In genomic region chr16:34605679-34606078, GRCm38 (mm10) we compare ENCODE assay signal across 9 mouse cellular contexts. TPM values are rescaled to one million over a fixed set of nuclear protein-coding genes. Genes with fewer than 3 reads are reported as not detected.
DNase-seq lines count a peak whose midpoint lies in the region; ATAC-seq lines count a peak whose summit lies in the region.
"Had no signal": no experiment of that assay in that cellular context is flagged by ENCODE, and none has a peak within 500 bp of the region (broad histone marks: within the 10 kb centered on the region; RNA-seq: fewer than 3 reads in every experiment).

No protein-coding gene starts in this region.

- no peaks in the 10 kb centered on the region for H3K27me3 ChIP-seq in midbrain, embryonic 14.5 days (ENCODE audit: control insufficient read depth, insufficient read depth, low read length)
- H3K27me3 ChIP-seq in midbrain, embryonic 11.5 days (ENCODE audit: control insufficient read depth, insufficient read depth, low read length) = no peaks in the 10 kb centered on the region
- H3K27me3 ChIP-seq in heart, embryonic 16.5 days (ENCODE audit: control insufficient read depth, insufficient read depth, low read length) = no peaks in the 10 kb centered on the region
- no peaks in the 10 kb centered on the region for H3K27me3 ChIP-seq in limb, embryonic 11.5 days (ENCODE audit: control insufficient read depth, insufficient read depth, low read length)

- peak; percentile 65 for DNase-seq in midbrain, embryonic 14.5 days
- DNase-seq in midbrain, embryonic 11.5 days (ENCODE audit: low spot score, missing footprints) = no peak
- DNase-seq in cerebellum, adult 18-20 months = peak; percentile 12 to 25
- DNase-seq in limb, embryonic 11.5 days (ENCODE audit: low spot score) = peak; percentile 53
- DNase-seq in yolk sac, embryonic 10.5 days (ENCODE audit: low spot score) = peak; percentile 37
- no peak for DNase-seq in spleen, postnatal 10 days (ENCODE audit: low spot score in 2 of 2)

- no peak for ATAC-seq in midbrain, embryonic 14.5 days (ENCODE audit: low FRiP score, low TSS enrichment)
- no peak for ATAC-seq in midbrain, embryonic 11.5 days (ENCODE audit: low FRiP score)
- 0 out of 2 replicates have a peak, but pooled peaks have one; percentile 65 for ATAC-seq in heart, embryonic 16.5 days (replicated peaks; ENCODE audit: extremely low read depth, insufficient read depth, low FRiP score)
- ATAC-seq in limb, embryonic 11.5 days (ENCODE audit: insufficient number of reproducible peaks, low FRiP score, low TSS enrichment, low read depth) = no peak
- ATAC-seq in megakaryocyte, adult 5-6 weeks (ENCODE audit: poor library complexity, severe bottlenecking) = no peak

- H3K9me3 ChIP-seq in midbrain, embryonic 14.5 days (ENCODE audit: control insufficient read depth, low read length) = no peaks in the 10 kb centered on the region
- H3K9me3 ChIP-seq in midbrain, embryonic 11.5 days (ENCODE audit: control insufficient read depth, low read length) = no peaks in the 10 kb centered on the region
- H3K9me3 ChIP-seq in heart, embryonic 16.5 days (replicated peaks; ENCODE audit: control insufficient read depth, low read length) = no peaks in the 10 kb centered on the region
- no peaks in the 10 kb centered on the region for H3K9me3 ChIP-seq in limb, embryonic 11.5 days (ENCODE audit: control insufficient read depth, low read length)

- no peaks in the 10 kb centered on the region for H3K4me1 ChIP-seq in midbrain, embryonic 14.5 days (ENCODE audit: control insufficient read depth, insufficient read depth, low read length)
- H3K4me1 ChIP-seq in midbrain, embryonic 11.5 days (ENCODE audit: control insufficient read depth, insufficient read depth, low read length) = no peaks in the 10 kb centered on the region
- H3K4me1 ChIP-seq in heart, embryonic 16.5 days (ENCODE audit: control insufficient read depth, insufficient read depth, low read length) = no peaks in the 10 kb centered on the region
- H3K4me1 ChIP-seq in limb, embryonic 11.5 days (ENCODE audit: control insufficient read depth, insufficient read depth, low read length) = no peaks in the 10 kb centered on the region

- H3K27ac ChIP-seq in midbrain, embryonic 14.5 days (replicated peaks; ENCODE audit: low read depth, low read length) = no peak overlapping the region
- no peak overlapping the region for H3K27ac ChIP-seq in midbrain, embryonic 11.5 days (ENCODE audit: low read depth, low read length)
- H3K27ac ChIP-seq in heart, embryonic 16.5 days (ENCODE audit: low read length) = no peak overlapping the region
- no peak overlapping the region for H3K27ac ChIP-seq in limb, embryonic 11.5 days (replicated peaks; ENCODE audit: low read depth, low read length)

- no peaks in the 10 kb centered on the region for H3K36me3 ChIP-seq in midbrain, embryonic 14.5 days (ENCODE audit: control insufficient read depth, insufficient read depth, low read length)
- H3K36me3 ChIP-seq in midbrain, embryonic 11.5 days (ENCODE audit: control insufficient read depth, insufficient read depth, low read length) = no peaks in the 10 kb centered on the region
- H3K36me3 ChIP-seq in heart, embryonic 16.5 days (ENCODE audit: control insufficient read depth, insufficient read depth) = no peaks in the 10 kb centered on the region
- H3K36me3 ChIP-seq in limb, embryonic 11.5 days (ENCODE audit: control insufficient read depth, insufficient read depth, low read length) = no peaks in the 10 kb centered on the region

- no peak overlapping the region for H3K4me2 ChIP-seq in midbrain, embryonic 14.5 days (ENCODE audit: low read length)
- H3K4me2 ChIP-seq in midbrain, embryonic 11.5 days = no peak overlapping the region
- H3K4me2 ChIP-seq in heart, embryonic 16.5 days (ENCODE audit: low read depth, low read length) = no peak overlapping the region
- H3K4me2 ChIP-seq in limb, embryonic 11.5 days (ENCODE audit: low read depth, severe bottlenecking) = no peak overlapping the region

- no peak overlapping the region for H3K4me3 ChIP-seq in midbrain, embryonic 14.5 days (replicated peaks; ENCODE audit: low read depth, low read length)
- H3K4me3 ChIP-seq in midbrain, embryonic 11.5 days (ENCODE audit: low read depth, low read length) = no peak overlapping the region
- no peak overlapping the region for H3K4me3 ChIP-seq in heart, embryonic 16.5 days (ENCODE audit: low read length)
- no peak overlapping the region for H3K4me3 ChIP-seq in limb, embryonic 11.5 days (ENCODE audit: low read depth, low read length)

- WGBS in midbrain, embryonic 14.5 days = 34% methylated on average over 3 of the region's 3 CpGs
- 41% methylated on average over 3 of the region's 3 CpGs for WGBS in midbrain, embryonic 11.5 days
- WGBS in heart, embryonic 16.5 days = 20% methylated on average over 3 of the region's 3 CpGs
- WGBS in limb, embryonic 11.5 days = 31% methylated on average over 3 of the region's 3 CpGs

- no peak overlapping the region for H3K9ac ChIP-seq in midbrain, embryonic 14.5 days (replicated peaks; ENCODE audit: low read length)
- no peak overlapping the region for H3K9ac ChIP-seq in midbrain, embryonic 11.5 days (ENCODE audit: low read length)
- H3K9ac ChIP-seq in heart, embryonic 16.5 days (ENCODE audit: low read length) = no peak overlapping the region
- no peak overlapping the region for H3K9ac ChIP-seq in limb, embryonic 11.5 days (ENCODE audit: low read length)

RNA-seq across cellular contexts. Expression of gene Kalrn, which starts 32.3 kb away (rescaled TPM):
- 40.1 and 44.6 TPM in 2 replicates for polyA plus RNA-seq in midbrain, embryonic 14.5 days (2014; fragmentation: Nextera tagmentation; extraction: Ambion mirVana)
- 15.5 and 16.8 TPM in 2 replicates for polyA plus RNA-seq in midbrain, embryonic 11.5 days (2014; fragmentation: Nextera tagmentation; extraction: Ambion mirVana)
- 30.2 and 32.4 TPM in 2 replicates for polyA plus RNA-seq in heart, embryonic 16.5 days (2015; fragmentation: Nextera tagmentation; extraction: Ambion mirVana)
- 9.5 and 11.5 TPM in 2 replicates for polyA plus RNA-seq in limb, embryonic 11.5 days (2014; fragmentation: Nextera tagmentation; extraction: Ambion mirVana)
- 0.30 and 1.2 TPM in 2 replicates for total RNA-seq in megakaryocyte, adult 5-6 weeks (2015)
- 0.81 and 1.1 TPM in 2 replicates for total RNA-seq in megakaryocyte, adult 5-6 weeks (2017)

RNA-seq across cellular contexts. Expression of gene Ropn1, which starts 44.0 kb away (rescaled TPM):
- polyA plus RNA-seq in midbrain, embryonic 14.5 days (2014; fragmentation: Nextera tagmentation; extraction: Ambion mirVana) = not detected in 2 replicates
- polyA plus RNA-seq in midbrain, embryonic 11.5 days (2014; fragmentation: Nextera tagmentation; extraction: Ambion mirVana) = not detected in 2 replicates
- polyA plus RNA-seq in heart, embryonic 16.5 days (2015; fragmentation: Nextera tagmentation; extraction: Ambion mirVana) = 0.29 and 0.33 TPM in 2 replicates
- not detected in 2 replicates for polyA plus RNA-seq in limb, embryonic 11.5 days (2014; fragmentation: Nextera tagmentation; extraction: Ambion mirVana)
- not detected in 2 replicates for total RNA-seq in megakaryocyte, adult 5-6 weeks (2015)
- not detected in 2 replicates for total RNA-seq in megakaryocyte, adult 5-6 weeks (2017)
- polyA plus RNA-seq: spleen, adult 2 months had no signal

Comparison
In these comparisons a context has a peak if more than half of its experiments do, and no peak if none do; other contexts are left out.
1. DNase-seq: peak in midbrain, embryonic 14.5 days (single experiment), cerebellum, adult 18-20 months (2 of 2), limb, embryonic 11.5 days (single experiment) and yolk sac, embryonic 10.5 days (single experiment); none in midbrain, embryonic 11.5 days (single experiment) and spleen, postnatal 10 days (0 of 2).